In the genomic region with DNA sequence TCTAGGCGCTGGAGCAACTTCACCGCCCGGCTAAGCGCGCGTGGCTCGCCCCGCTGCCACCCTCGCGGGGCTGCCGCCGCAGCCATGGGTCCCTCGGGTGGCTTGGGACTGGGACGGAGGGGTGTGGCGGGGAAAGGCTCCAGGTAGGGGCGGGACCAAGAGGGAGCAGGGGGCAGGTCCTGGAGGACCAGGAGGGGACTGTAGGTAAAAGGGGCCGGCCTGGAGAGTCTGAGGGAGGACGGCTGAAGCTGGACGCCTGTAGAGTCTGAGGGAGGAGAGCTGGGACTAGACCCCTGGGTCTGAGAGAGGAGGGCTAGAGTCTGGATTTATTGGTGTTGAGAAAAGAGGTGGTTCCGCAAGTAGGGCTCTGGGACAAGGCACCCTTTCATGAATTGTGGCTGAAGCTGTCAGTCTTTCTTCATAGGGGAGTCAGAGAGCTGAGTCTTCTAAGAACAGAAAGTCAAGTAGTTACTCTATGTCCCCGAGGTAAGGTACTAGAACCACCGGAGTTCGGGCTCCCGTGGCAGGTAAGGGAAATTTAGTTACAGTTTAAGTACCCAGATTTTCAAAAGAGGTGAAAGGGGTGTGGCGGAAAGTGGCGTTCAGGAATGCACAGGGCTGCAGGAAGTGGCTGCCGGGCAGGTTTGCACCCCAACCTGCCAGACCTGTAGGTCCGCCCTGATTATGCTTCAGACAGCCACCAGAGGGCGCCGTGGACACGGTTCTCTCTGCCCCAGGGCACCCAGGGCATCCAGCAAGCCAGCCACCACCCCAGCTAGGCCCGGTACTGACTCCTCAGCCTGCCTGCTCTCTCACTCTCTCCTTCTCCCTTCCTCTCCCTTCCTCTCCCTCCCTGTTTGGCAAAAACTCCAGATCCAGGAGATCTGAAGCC, we compare ENCODE assay signal across 8 mouse cellular contexts. TPM values are rescaled to one million over a fixed set of nuclear protein-coding genes. Genes with fewer than 3 reads are reported as not detected.
DNase-seq lines count a peak whose midpoint lies in the region; ATAC-seq and TF ChIP-seq lines count a peak whose summit lies in the region.

Gene Cblc (minus strand): TSS at position 113 of the 892 bp plus-strand sequence.

- TF ChIP-seq POLR2A in MEL (IDR thresholded peaks at IDR 0.05; ENCODE audit: control insufficient read depth in 1 of 2, insufficient read depth in 1 of 2, low read depth in 1 of 2, low read length in 2 of 2, poor library complexity in 1 of 2), result 0 out of 4 replicates have a peak, but pooled peaks of 1 of the 2 experiments have one; percentile 17
- TF ChIP-seq POLR2A in bone marrow, adult 2 months (IDR thresholded peaks at IDR 0.05; ENCODE audit: borderline replicate concordance, control insufficient read depth, low read depth, low read length), result no peak; the same call in 1 of the 2 replicates

- H3K27ac ChIP-seq in MEL (ENCODE audit: control insufficient read depth, low read depth, low read length), result no peak within 1 kb of the TSS
- H3K27ac ChIP-seq in bone marrow, adult 2 months (ENCODE audit: control insufficient read depth, insufficient read depth, low read depth, low read length, poor library complexity), result no peak within 1 kb of the TSS; the same call in 1 of the 2 replicates
- no peak within 1 kb of the TSS for H3K27ac ChIP-seq in forebrain, embryonic 13.5 days

- H3K27me3 ChIP-seq in MEL (ENCODE audit: control insufficient read depth in 1 of 2, insufficient read depth in 2 of 2, low read length in 2 of 2), result no peaks in the 10 kb centered on the region
- H3K27me3 ChIP-seq in forebrain, embryonic 13.5 days, result peaks cover 37% of the 10 kb centered on the region

- TF ChIP-seq EP300 in MEL (IDR thresholded peaks at IDR 0.05; ENCODE audit: low read depth in 1 of 2, low read length in 2 of 2), result no peak

- peak; percentile 68 for TF ChIP-seq RAD21 in MEL (IDR thresholded peaks at IDR 0.05; ENCODE audit: low read depth, low read length)

- peak; percentile 85 for DNase-seq in MEL (ENCODE audit: low read depth, low spot score)
- peak; percentile 85 to 88 for DNase-seq in heart, postnatal 14 days
- no peak for DNase-seq in large intestine, adult 2 months (ENCODE audit: low read depth, low spot score)
- DNase-seq in skeletal muscle tissue, adult 2 months (ENCODE audit: low read depth, low spot score), result peak; percentile 67
- peak; percentile 71 for DNase-seq in yolk sac, embryonic 10.5 days (ENCODE audit: low spot score)

- no peaks in the 10 kb centered on the region for H3K9me3 ChIP-seq in MEL (replicated peaks; ENCODE audit: insufficient read depth, low read length)
- no peaks in the 10 kb centered on the region for H3K9me3 ChIP-seq in forebrain, embryonic 13.5 days (replicated peaks)

- WGBS in bone marrow, adult 2 months, result 9% methylated on average over 32 of the region's 32 CpGs
- 3% methylated on average over 32 of the region's 32 CpGs for WGBS in forebrain, embryonic 13.5 days
- WGBS in large intestine, adult 2 months, result 1% methylated on average over 32 of the region's 32 CpGs

- no peaks in the 10 kb centered on the region; a peak in 2 of 4 replicates for H3K4me1 ChIP-seq in MEL (ENCODE audit: control insufficient read depth in 1 of 2, insufficient read depth in 2 of 2, low read length in 2 of 2)
- H3K4me1 ChIP-seq in bone marrow, adult 2 months (ENCODE audit: control insufficient read depth, insufficient read depth, low read length), result no peaks in the 10 kb centered on the region; the same call in 1 of the 2 replicates
- 0 out of 2 replicates have a peak, but pooled peaks cover 3% of the 10 kb centered on the region for H3K4me1 ChIP-seq in forebrain, embryonic 13.5 days

- no peak within 1 kb of the TSS for H3K4me2 ChIP-seq in forebrain, embryonic 13.5 days

- no peak for ATAC-seq in forebrain, embryonic 13.5 days
- peak; percentile 98 for ATAC-seq in megakaryocyte, adult 5-6 weeks (ENCODE audit: poor library complexity, severe bottlenecking)

- intact Hi-C loops in heart, postnatal 14 days (cut with DNase I), result no loop called here

- H3K36me3 ChIP-seq in MEL (ENCODE audit: control insufficient read depth in 1 of 2, insufficient read depth in 2 of 2, low read length in 2 of 2), result no peaks in the 10 kb centered on the region
- H3K36me3 ChIP-seq in forebrain, embryonic 13.5 days (ENCODE audit: poor library complexity, severe bottlenecking), result no peaks in the 10 kb centered on the region

- TF ChIP-seq CTCF in MEL (IDR thresholded peaks at IDR 0.05 in 2 of 3, conservative IDR thresholded peaks at IDR 0.05 in 1 of 3; ENCODE audit: control insufficient read depth in 1 of 3, insufficient read depth in 1 of 3, low read depth in 2 of 3, low read length in 3 of 3, poor library complexity in 1 of 3, severe bottlenecking in 1 of 3), result peak; percentile 76 to 98 (median 92)
- peak; percentile 88 for TF ChIP-seq CTCF in bone marrow, adult 2 months (IDR thresholded peaks at IDR 0.05; ENCODE audit: control insufficient read depth, insufficient read depth, low read length)

- H3K9ac ChIP-seq in MEL (ENCODE audit: control insufficient read depth, low read depth, low read length, poor library complexity, severe bottlenecking), result 0 out of 2 replicates have a peak within 1 kb of the TSS, but pooled peaks have one; percentile 31
- peak within 1 kb of the TSS; percentile 16; the same call in 1 of the 2 replicates for H3K9ac ChIP-seq in forebrain, embryonic 13.5 days

- peak within 1 kb of the TSS; percentile 9 to 50; a peak in 2 of 4 replicates for H3K4me3 ChIP-seq in MEL (ENCODE audit: control insufficient read depth in 1 of 2, insufficient read depth in 1 of 2, low read depth in 2 of 2, low read length in 2 of 2)
- H3K4me3 ChIP-seq in bone marrow, adult 2 months (replicated peaks; ENCODE audit: control insufficient read depth, low read depth, low read length), result no peak within 1 kb of the TSS
- H3K4me3 ChIP-seq in forebrain, embryonic 13.5 days, result no peak within 1 kb of the TSS

- H3K79me2 ChIP-seq in MEL (ENCODE audit: control insufficient read depth, insufficient read depth, low read length, poor library complexity), result no peaks in the 10 kb centered on the region

TF ChIP-seq in MEL, 35 proteins besides CTCF, POLR2A, EP300 and RAD21 (continues in another document):
- TF ChIP-seq NRF1 (IDR thresholded peaks at IDR 0.05; ENCODE audit: insufficient read depth, low read depth, low read length, poor library complexity, severe bottlenecking), result no peak
- TF ChIP-seq USF1 (IDR thresholded peaks at IDR 0.05; ENCODE audit: low read depth, low read length), result no peak
- no peak for TF ChIP-seq MYC (IDR thresholded peaks at IDR 0.05; ENCODE audit: low read depth, low read length)
- TF ChIP-seq ZMIZ1 (IDR thresholded peaks at IDR 0.05; ENCODE audit: low read depth, low read length), result no peak
- peak; percentile 89 for TF ChIP-seq SMC3 (IDR thresholded peaks at IDR 0.05; ENCODE audit: low read depth, low read length)
- no peak for TF ChIP-seq MEF2A (IDR thresholded peaks at IDR 0.05; ENCODE audit: extremely low read depth, insufficient replicate concordance, low read depth, low read length, poor library complexity, severe bottlenecking)
- no peak for TF ChIP-seq ZNF384 (IDR thresholded peaks at IDR 0.05; ENCODE audit: low read depth, low read length)
- 0 out of 2 replicates have a peak, but pooled peaks have one; percentile 9 for TF ChIP-seq TCF12 (IDR thresholded peaks at IDR 0.05; ENCODE audit: low read depth, low read length)
- TF ChIP-seq CHD2 (IDR thresholded peaks at IDR 0.05; ENCODE audit: low read length), result no peak
- no peak for TF ChIP-seq TBP (IDR thresholded peaks at IDR 0.05; ENCODE audit: low read depth, low read length)
- no peak for TF ChIP-seq POLR2AphosphoS2 (IDR thresholded peaks at IDR 0.05; ENCODE audit: low read length)
- TF ChIP-seq CHD1 (IDR thresholded peaks at IDR 0.05; ENCODE audit: low read depth, low read length), result no peak
- no peak for TF ChIP-seq UBTF (IDR thresholded peaks at IDR 0.05; ENCODE audit: borderline replicate concordance, insufficient read depth, low read depth, low read length)
- TF ChIP-seq MXI1 (IDR thresholded peaks at IDR 0.05; ENCODE audit: low read depth, low read length), result no peak
- TF ChIP-seq E2F4 (IDR thresholded peaks at IDR 0.05; ENCODE audit: borderline replicate concordance, low read depth, low read length), result no peak
- no peak for TF ChIP-seq JUND (IDR thresholded peaks at IDR 0.05; ENCODE audit: low read depth, low read length)
- no peak for TF ChIP-seq ETS1 (IDR thresholded peaks at IDR 0.05; ENCODE audit: low read depth, low read length)
- 0 out of 2 replicates have a peak, but pooled peaks have one; percentile 25 for TF ChIP-seq HCFC1 (IDR thresholded peaks at IDR 0.05; ENCODE audit: low read depth, low read length)
- TF ChIP-seq MAX (IDR thresholded peaks at IDR 0.05; ENCODE audit: low read length), result no peak
- no peak for TF ChIP-seq ZKSCAN1 (IDR thresholded peaks at IDR 0.05; ENCODE audit: low read depth, low read length)
- no peak for TF ChIP-seq KAT2A (conservative IDR thresholded peaks at IDR 0.05; ENCODE audit: low read depth, low read length)
- TF ChIP-seq POLR2AphosphoS5 (IDR thresholded peaks at IDR 0.05; ENCODE audit: borderline replicate concordance, low read depth, low read length), result no peak
- TF ChIP-seq USF2 (IDR thresholded peaks at IDR 0.05; ENCODE audit: borderline replicate concordance in 1 of 2, insufficient read depth in 1 of 2, low read depth in 1 of 2, low read length in 2 of 2), result no peak
- 0 out of 2 replicates have a peak, but pooled peaks have one; percentile 17 for TF ChIP-seq SIN3A (IDR thresholded peaks at IDR 0.05; ENCODE audit: low read length)
- no peak for TF ChIP-seq MAFK (IDR thresholded peaks at IDR 0.05; ENCODE audit: borderline replicate concordance, low read depth, low read length)
- no peak for TF ChIP-seq TAL1 (IDR thresholded peaks at IDR 0.05; ENCODE audit: low read length)
- TF ChIP-seq BHLHE40 (IDR thresholded peaks at IDR 0.05; ENCODE audit: borderline replicate concordance, low read depth, low read length), result no peak
- no peak for TF ChIP-seq ELF1 (IDR thresholded peaks at IDR 0.05; ENCODE audit: low read depth, low read length)
- peak; percentile 47; the same call in 1 of the 2 replicates for TF ChIP-seq MAZ (IDR thresholded peaks at IDR 0.05; ENCODE audit: low read depth, low read length)

RNA-seq across cellular contexts. Expression of gene Cblc, which starts in this region (rescaled TPM):
- not detected in 2 replicates for total RNA-seq in MEL (2012; rRNA removed)
- polyA plus RNA-seq in MEL (2012; ENCODE audit: insufficient read depth in 1 of 2, insufficient read length in 2 of 2, low read depth in 1 of 2, low replicate concordance in 2 of 2, missing spikeins in 1 of 2), result not detected
- polyA plus RNA-seq in bone marrow, adult 2 months (2011; ENCODE audit: insufficient read depth, insufficient read length, low replicate concordance, missing spikeins), result not detected in 2 replicates
- not detected in 2 replicates for polyA plus RNA-seq in forebrain, embryonic 13.5 days (2015; fragmentation: Nextera tagmentation; extraction: Ambion mirVana)
- total RNA-seq in heart, postnatal 14 days (2021), result not detected
- 78.4 and 107 TPM in 2 replicates for polyA plus RNA-seq in large intestine, adult 2 months (2012; rRNA removed)
- total RNA-seq in megakaryocyte, adult 5-6 weeks (2015), result not detected in 2 replicates
- total RNA-seq in megakaryocyte, adult 5-6 weeks (2017), result not detected in 2 replicates

Comparison
In these comparisons a context has a peak if more than half of its experiments do, and no peak if none do; other contexts are left out.
1. RNA of gene Cblc (polyA plus RNA-seq): 78.4 to 107 TPM in large intestine, adult 2 months; not detected in bone marrow, adult 2 months, not detected in MEL and not detected in forebrain, embryonic 13.5 days; every median in the first group is over 10 times any median in the second.
2. Peak in DNase-seq, H3K4me3 ChIP-seq and H3K9ac ChIP-seq in MEL; RNA of the gene not detected or under 1 TPM.
3. Peak in DNase-seq in heart, postnatal 14 days; RNA of the gene not detected or under 1 TPM.
4. Peak in ATAC-seq in megakaryocyte, adult 5-6 weeks; RNA of the gene not detected or under 1 TPM.